Mouse (Mus musculus) layer of hippocampus, adult 18-20 months (tissue): ENCODE measurements at regions not wholly inside any gene's neighbourhood (a gene's known extent, or its start where the extent isn't known, plus 50 kb on each side); places are given as distances from the start of the nearest gene placed in this dataset.
"Not testable (repeated sequence)": the region's sequence is repeated elsewhere in the genome, so short reads cannot be mapped to it uniquely, and the experiment has no call there.

ENCODE experiments used
- DNase-seq, 2 experiments: peaks; one replicate each; pipeline ENCODE4 v3.0.0; 2022; ENCODE audit warnings: low spot score in 2 of 2

DNA sequence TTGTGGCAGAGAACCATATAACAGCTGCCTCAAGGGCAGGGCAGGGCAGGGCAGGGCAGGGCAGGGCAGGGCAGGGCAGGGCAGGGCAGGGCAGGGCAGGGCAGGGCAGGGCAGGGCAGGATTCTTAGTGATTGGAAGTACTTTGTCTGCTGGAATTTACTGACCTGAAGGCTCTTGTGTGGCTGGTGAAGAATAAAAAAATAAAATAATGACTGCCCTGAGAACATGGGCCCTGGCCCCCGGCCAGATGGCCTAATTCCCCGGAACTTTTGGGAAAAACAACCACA lies 169.3 kb downstream of the Qk start:
- DNase-seq = not testable (repeated sequence)

DNA sequence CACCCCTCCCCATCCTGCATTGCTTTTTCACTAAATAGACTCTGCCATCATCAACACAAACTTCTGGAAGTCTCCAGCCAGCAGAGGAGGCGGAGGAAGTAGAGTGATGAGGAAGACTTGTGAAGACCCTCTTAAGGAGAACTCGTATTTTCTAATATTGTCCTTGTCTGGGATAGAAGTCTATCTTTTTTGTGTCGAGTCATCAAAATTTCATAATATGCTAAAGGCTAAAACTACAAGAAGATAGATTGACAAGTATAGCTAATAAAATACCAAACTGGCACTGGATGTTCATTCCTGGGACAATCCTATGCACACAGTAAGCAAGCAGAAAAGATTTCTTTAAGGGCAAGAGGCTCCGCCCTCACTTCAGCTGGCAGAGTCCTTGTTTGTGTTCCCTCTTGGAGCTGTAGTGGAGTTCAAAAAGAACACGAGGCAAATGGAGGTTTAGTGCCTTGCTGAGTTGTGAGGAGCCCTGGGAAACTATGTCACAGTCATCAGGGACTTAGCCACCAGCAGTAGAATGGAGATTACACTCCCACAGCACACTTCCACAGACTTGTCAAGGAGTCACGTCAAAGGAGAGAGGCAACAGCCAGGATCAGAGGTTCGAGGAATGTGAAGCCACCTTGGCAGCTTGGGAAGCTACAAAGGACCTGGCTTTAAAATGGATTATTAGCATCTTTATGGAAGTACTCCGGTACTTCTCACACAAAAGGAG lies 169.8 kb downstream of the Qk start:
- DNase-seq = no peak

DNA sequence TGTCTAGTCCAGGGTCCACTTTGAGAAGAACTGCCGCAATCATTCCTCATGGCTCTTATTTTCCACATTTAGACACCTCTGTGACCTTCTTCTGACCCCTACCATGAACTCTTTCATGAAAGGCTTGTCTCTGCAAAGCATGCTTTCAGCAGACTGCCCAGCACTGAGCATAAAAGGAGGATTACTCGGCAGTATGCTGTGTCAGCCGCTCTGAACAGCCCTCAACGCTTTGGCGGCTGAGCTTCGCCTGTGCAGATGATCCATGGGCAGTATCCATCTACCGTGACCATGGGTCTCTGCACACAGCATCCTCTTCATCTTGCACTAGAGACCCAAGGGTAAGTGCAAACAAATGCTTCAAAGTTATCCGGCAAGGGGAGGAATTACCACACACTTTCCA lies 172.5 kb downstream of the Qk start:
- no peak for DNase-seq

DNA sequence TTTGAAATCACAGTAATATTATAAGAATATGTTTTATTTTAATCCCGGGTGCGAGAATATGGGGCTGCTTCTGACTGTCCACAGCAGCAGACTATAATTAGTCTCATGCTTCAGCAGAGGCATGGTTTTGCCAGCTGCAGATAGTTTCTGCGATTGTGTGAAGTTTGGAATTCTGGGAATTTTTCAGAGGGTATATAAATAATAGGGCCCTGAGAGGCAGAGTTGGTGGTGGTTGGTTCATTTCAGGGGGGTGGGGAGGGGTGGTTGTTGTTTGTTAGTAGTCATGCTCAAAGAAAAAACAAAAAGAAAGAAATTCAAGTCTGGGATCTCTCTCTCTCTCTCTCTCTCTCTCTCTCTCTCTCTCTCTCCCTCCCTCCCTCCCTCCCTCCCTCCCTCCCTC lies 173.1 kb downstream of the Qk start:
- no peak for DNase-seq

DNA sequence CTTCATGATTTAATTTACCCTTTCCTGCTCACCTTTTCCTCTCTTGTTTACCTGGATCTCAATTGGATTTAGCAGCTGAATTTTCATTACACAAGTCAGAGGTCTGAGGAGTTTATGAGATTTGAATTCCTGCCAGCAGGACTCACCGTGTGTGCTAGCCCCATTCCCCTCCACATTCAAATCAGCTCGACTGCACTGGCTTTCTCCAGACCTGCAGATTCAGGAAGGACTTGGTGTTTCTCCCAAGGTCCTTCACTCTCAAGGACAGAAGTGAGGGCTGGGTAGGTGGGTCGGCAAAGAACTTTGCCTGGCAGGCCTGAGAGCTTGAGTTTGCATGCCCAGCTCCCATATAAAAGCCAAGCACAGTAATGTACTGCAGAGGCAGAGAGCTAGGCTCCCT lies 180.8 kb downstream of the Qk start:
- no peak for DNase-seq

DNA sequence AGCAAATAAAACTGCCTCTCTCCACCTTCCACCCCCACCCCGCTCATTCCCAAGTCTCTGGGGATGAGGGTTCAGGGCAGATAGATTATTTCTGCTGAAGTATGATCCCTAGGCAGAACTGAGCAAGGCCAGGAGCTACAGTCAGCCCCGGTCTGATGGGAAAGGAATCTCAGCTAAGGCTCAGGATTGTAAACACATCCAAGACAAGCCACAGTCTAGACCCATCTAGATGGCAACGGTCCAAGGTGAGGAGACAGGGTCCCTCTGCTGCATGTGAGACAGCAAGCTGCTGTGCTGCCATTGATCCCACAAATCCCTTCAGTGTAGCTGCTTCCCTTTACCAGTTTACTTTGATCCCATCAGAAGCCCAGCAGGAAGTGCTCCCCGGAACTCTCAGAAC lies 181.3 kb downstream of the Qk start:
- no peak for DNase-seq

DNA sequence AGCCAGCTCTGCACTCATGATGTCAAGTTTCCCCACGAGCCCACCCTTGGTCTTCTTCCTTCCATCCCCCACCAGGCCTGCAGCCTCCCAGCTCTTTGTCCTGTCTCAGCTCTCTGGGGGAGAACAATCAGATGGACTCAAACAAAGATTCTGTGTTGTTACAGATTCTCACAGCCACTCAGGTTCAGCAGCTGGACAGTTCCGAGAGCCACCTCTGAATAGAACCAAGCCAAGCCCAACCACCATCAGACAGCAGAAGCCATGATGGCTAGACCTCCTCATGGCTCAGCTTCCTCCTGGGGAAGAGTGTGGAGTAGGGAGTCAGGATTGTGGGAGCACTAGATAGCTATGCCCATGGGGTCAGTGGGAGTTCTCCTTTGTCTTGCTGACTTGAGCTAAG lies 184.5 kb downstream of the Qk start:
- DNase-seq = no peak

DNA sequence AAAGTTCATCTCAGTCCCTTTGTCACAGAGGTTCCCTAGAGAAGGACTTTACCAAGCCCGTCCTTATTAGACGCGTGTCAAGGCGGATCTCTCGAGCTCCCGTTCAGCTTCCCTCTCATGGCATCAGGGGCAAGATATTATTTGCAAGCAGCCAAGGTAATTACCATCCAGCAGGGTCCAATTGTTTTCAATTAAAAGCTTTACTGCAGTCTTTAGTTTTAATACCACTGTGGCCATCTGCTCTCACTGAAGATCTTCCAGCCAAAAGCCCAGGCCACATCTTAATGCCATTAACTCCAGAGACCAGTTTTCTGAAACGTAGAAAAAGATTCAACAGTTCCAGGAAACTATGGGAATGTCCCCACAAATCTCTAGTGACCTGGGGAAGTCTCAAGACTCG lies 191.1 kb downstream of the Qk start:
- no peak for DNase-seq

DNA sequence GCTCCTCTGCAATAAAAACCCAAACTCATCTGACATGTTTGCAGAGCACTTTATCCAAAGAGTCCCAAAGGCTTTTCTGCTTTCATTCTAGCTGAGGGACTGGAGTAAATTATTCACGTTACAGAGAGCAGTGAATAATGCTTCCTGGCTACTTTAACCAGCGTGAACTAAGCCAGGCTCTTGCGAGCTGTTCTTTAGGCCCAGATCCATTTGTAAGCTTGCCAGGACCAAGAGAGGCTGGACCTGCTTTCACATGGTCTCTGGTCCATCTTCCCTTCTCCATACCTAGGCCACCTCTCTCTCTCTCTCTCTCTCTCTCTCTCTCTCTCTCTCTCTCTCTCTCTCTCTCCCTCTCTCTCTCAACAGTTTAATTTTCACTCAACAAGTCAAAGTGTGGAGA lies 197.2 kb downstream of the Qk start:
- no peak for DNase-seq

DNA sequence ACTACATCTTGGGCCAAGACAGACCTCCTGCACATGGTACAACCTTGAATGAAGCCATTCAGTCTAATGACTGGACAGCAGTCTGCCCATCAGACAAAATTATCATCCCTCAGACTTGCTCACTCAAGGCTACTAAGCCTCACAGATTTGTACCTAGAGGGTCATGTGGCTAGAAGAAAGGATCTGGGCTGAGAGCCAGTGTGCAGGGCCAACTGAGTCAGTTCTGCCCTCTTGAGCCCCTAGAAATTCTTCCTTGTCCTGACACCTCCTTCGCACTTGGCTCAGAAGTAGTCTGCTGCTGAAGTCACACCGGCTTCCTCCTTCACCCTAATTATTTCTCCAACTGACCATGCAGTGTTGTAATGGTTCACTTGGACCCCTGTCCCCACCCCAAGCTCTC lies 207.5 kb downstream of the Qk start:
- no peak for DNase-seq

DNA sequence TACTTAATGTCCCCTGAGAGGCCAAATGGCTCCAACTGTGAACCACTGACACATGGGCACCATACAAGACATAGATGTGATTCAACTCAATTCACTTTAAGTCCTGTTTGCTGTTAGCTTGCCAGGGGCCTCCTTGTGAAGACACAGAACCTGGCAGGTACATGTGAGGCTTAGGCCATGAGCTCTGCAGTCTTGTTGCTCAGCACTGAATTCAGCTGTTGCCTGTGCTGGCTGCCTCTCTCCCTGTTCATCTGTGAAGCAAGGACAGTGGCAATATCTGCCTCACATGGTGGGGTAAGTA lies 209.3 kb downstream of the Qk start:
- DNase-seq = no peak

DNA sequence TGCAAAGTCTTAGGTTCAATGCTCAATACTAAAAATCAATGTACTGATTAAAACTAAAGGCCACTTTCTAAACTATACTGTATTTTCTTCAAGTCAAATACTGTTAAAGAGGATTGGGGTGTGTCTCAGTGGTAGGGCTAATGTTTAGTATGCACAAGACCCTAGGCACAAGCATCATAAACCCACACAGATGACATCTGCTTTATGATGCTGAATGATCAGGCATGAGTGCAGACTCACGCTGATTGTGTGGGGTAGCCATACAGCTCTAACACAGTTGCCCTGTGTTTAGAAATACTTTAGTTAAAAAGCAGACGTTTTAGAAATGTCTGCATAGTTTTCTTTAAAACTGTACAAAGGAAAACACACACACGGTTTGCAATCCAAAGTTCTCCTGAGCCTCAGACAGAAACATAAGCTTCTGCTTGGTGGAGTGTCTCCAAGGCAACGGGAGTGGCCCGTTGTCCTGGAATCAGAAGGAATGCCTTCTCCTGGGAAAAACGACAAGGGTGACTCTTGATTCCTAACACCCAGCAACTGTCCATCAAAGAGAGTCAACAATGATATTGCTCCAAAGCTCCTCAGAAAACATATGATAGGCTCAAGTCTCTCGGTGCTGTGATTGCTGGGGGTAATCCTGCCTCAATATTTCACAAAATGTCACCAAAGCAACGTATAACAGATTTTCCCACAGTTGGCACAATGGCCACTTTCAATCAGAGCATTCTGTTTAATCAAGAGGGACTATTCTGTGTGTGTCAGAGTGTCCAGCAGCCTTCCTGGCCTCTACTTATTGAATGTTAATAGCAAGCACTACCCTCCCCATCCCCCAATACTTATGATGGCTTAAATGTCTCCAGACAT lies 209.9 kb downstream of the Qk start:
- no peak for DNase-seq

DNA sequence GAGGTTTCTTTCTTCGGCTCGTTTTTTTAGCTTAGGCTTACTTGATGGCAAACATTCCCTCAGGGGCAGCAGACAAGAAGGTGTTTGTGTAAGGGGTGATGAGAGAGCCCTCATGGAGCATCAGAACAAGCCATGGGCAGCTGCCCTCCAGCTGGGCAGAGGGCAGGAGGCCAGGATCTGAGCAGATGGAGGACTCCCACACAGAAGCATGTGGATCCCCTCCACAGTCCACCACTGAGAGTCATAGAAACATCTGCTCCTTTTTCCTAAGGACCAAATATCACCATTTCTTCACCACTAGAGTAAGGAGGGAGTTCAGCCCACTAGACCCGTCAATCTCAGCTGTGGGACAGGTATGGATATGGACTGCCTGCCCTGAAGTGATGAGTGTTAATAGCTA lies 214.4 kb downstream of the Qk start:
- DNase-seq = no peak

DNA sequence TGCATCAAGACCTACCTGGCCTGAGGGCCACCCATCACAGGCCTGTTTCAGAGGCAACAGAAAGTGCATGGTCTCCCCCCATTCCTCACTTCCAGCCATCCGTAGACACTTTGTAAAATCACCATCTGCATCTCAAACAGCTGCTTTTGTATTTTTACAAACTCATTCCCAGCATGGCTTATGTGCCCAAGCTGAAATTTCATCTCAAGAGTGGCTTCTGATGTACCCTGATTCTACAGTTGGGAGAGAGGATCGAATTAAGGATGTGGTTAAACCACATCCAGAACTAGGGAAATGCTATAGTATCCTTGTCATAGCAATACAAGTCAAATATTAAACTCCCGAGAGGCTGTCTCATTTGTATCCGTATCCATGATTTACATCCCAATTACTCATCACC lies 221.5 kb downstream of the Qk start:
- DNase-seq = no peak

DNA sequence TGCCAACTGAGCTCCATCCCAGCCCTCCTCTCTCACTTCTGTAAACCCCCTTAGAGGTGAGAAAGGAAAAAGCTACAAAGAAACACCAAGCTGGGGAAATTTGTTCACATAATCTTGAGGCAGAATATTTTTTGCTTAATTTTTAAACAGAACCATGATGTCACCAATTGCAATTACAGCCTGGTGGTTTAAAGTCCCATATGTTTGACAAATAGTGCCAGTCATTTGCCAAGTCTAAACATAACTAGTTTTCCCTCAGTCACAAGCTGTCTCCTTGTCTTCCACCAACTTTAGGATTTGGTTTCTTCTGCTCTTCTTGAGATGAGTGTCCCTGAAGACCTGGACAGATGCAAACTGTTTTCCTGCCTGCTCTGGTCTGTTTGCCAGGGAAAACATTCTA lies 222.0 kb downstream of the Qk start:
- peak in 1 of 2 experiments; percentile 72 for DNase-seq

DNA sequence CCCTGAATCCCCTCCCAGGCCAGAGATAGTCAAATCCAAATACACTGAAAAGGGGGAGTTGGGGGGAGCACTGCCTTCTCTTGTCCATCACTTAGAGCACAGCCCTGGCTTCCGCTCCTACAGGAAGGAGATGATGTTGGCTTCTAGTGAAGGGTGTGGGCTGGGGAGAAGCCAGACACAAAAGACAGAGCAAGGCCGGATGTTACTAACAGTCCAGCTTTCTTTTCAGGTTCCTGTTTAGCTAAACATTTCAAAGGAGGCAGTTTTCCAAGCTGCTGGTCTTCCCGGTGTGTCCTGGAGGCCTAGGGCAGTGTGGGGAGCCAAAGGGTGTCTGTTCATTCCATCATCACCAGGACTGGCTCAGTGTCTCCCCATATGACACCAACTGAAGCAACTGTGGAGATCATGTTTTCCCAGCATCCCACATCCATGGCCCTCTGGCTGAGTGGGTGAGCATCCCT lies 223.8 kb downstream of the Qk start:
- DNase-seq = no peak

DNA sequence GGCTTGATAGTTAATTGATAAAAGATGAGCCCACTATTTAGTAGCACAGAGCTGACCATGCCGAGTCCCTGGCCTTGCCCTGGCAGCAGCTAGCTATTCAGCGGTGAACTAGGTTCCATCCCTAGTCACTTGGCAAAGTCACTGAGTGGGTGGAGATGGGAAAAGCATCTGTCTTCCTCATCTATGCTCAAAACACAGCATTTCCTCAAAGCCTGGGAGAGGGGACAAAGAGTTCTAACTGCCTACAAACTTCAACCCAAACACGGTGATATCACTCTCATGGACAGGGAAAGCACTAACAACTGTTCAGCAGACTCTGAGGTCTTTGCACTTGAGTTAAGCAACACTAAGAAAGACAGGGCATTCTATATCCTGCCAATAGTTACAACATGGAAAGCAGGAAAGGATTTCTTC lies 225.5 kb downstream of the Qk start:
- peak in 1 of 2 experiments; percentile 49 for DNase-seq

DNA sequence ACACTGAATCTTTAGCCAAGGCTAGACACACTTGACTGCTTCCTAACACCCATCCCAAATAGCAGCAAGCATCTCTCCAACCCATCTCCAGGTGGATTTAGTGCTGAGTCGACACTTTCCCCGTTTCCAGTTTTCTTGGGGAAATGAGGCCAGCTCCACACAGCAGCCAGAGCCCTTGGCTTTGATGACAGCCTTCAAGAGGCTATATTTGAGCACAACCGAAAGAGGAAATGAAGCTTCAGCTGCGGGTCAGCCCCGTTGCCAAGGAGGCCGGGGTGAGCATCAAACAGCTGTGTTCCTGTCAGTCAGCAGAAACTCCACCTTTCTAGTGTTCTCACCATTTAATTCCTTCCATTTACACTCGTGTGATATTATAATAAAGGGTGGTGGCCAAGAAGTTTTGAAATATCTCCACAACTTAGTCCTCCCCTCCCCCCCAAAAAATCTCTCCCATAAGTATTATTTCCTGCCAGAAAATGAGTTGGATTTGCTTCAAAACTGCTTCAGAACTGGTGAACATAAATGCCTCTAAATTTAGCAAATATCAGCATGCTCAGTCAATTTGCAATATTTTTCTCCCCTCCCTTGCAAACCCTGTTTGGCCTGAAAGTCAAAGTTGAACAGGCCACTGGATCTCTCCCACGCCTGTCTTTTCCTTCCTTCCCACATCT lies 226.1 kb downstream of the Qk start:
- peak in 1 of 2 experiments; percentile 28 for DNase-seq

DNA sequence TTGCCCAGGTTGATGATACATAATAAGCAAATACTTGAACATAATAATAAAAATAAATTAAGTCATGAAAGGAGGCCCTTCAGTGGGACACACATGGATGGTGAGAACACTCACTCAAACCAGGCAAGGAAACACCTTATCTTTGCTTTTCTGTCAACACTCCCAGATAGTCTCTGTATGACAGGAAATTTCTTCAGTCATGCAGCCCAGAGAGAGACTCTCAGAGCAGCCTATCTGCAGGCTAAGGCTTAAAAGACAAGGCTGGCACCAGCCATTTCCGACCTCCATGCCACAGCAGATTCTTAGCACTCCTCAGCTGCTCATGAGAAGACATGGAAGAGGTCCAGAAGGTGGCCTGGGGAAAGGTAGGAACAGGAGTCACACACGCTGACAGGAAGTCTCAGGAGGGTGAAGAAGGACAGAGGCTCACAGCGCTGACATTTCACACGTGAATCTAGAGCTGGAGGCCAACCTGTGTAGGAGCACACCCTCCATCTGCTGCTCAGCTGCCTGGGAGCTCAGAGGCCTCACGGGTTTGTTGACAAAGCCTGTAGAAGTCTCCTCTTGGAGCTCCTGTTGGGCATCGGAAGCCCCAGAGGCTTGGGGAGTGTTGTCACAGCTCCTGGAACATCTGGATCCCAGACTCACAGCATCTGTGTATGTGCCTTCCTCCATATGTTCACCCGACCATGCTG lies 232.3 kb downstream of the Qk start:
- DNase-seq = no peak

DNA sequence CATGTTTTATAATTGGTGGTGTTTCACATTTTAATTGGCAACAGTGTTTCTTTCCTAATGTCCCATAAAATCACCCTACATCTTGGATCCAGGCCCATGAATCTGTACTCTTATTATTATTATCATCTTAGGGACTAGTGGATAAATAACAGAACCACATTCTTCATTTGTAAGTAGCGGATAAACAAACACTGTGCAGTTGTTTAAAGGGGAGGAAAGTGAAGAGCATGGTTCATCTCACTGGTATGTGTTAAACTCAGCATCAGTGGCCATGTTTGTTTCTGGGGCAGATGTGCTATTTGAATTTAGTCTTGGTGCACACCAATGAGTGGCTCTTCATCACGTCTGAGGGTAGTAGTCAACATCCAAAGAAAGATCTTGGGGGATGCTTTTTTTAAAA lies 233.1 kb downstream of the Qk start:
- DNase-seq = no peak

DNA sequence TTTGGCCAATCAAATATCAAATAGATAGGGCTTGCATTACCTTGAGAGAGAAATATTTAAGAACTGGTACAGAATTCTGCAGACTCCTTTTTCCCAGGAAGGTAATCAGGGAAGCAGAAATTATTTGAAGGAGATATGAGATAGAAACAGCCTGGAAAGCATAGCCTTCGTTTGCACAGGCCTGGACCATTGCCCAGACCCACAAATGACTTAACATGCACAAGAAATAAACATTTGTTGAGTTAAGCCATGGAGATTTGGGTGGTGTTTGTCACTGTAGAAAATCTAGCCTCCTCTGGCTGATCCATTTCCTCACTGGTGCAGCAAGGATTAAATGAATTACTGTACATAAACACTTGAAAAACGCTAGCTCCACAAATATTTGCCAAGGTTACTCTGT lies 233.5 kb downstream of the Qk start:
- DNase-seq = peak in 1 of 2 experiments; percentile 30

DNA sequence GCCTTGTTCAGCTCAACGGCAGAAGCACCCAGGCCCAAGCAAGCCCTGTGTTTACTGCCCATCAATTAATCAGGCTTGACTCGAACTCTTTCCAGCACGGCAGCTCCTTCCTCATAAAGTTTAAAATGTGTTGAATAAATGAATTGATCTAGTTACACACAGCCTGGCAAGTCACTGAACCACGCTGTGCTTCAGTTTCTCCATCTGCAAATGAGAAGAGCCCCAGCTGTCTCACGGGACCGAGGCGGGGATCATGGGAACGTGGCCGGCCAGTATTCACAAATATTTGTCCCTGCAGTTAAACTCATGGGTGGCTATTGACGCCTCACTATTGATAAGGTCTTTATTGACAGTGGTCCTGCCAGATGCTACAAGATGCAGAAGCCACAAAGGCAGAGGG lies 237.9 kb downstream of the Qk start:
- DNase-seq = peak in 1 of 2 experiments; percentile 52
